Mouse (Mus musculus): Measurements from ENCODE around the gene Zglp1. TPM values are rescaled to one million over a fixed set of nuclear protein-coding genes. Genes with fewer than 3 reads are reported as not detected.

Zglp1 gene
- polyA plus RNA-seq, 1 experiment: 0.80 TPM

GRCm38 (mm10) chr9:21027774-21028290 is 39.1 kb downstream of the Zglp1 start:
- no peak for TF ChIP-seq CTCF (IDR thresholded peaks at IDR 0.05; ENCODE audit: extremely low read depth, insufficient read length, insufficient replicate concordance, low read depth, low read length)
- TF ChIP-seq POLR2A (IDR thresholded peaks at IDR 0.05; ENCODE audit: low read depth, low read length): no peak
- WGBS: 77% methylated on average over 8 of the region's 8 CpGs
- Histone ChIP-seq H3K4me3 (ENCODE audit: low read depth, low read length) (no peak overlapping the region), H3K27me3 (ENCODE audit: control insufficient read depth, insufficient read depth, low read length) (peaks cover 6% of the 10 kb centered on the region; the same call in 1 of the 2 replicates), H3K27ac (ENCODE audit: insufficient read depth, low read depth, low read length) (no peak overlapping the region), H3K4me1 (ENCODE audit: control insufficient read depth, insufficient read depth, insufficient read length, low read length) (peaks cover 19% of the 10 kb centered on the region), H3K36me3 (ENCODE audit: control insufficient read depth, insufficient read depth, low read length) (no peaks in the 10 kb centered on the region)

- Histone ChIP-seq H3K27me3 (ENCODE audit: control insufficient read depth, insufficient read depth, low read length) (no peaks in the 10 kb centered on the region), H3K36me3 (ENCODE audit: control insufficient read depth, insufficient read depth, low read length) (no peaks in the 10 kb centered on the region), H3K27ac (ENCODE audit: insufficient read depth, low read depth, low read length) (no peak overlapping the region), H3K4me3 (ENCODE audit: low read depth, low read length) (no peak overlapping the region), H3K4me1 (ENCODE audit: control insufficient read depth, insufficient read depth, insufficient read length, low read length) (peaks cover 15% of the 10 kb centered on the region)
- TF ChIP-seq CTCF (IDR thresholded peaks at IDR 0.05; ENCODE audit: extremely low read depth, insufficient read length, insufficient replicate concordance, low read depth, low read length) (no peak), POLR2A (IDR thresholded peaks at IDR 0.05; ENCODE audit: low read depth, low read length) (no peak)
- WGBS: 88% methylated on average over 12 of the region's 12 CpGs
Observed at GRCm38 (mm10) chr9:21026849-21027248, 40.0 kb downstream of the Zglp1 start.

GRCm38 (mm10) chr9:21025258-21025810 is 41.6 kb downstream of the Zglp1 start:
- H3K27ac ChIP-seq (ENCODE audit: insufficient read depth, low read depth, low read length): no peak overlapping the region
- H3K4me1 ChIP-seq (ENCODE audit: control insufficient read depth, insufficient read depth, insufficient read length, low read length): peaks cover 12% of the 10 kb centered on the region
- H3K4me3 ChIP-seq (ENCODE audit: low read depth, low read length): no peak overlapping the region
- no peaks in the 10 kb centered on the region for H3K36me3 ChIP-seq (ENCODE audit: control insufficient read depth, insufficient read depth, low read length)
- H3K27me3 ChIP-seq (ENCODE audit: control insufficient read depth, insufficient read depth, low read length): no peaks in the 10 kb centered on the region
- TF ChIP-seq CTCF (IDR thresholded peaks at IDR 0.05; ENCODE audit: extremely low read depth, insufficient read length, insufficient replicate concordance, low read depth, low read length): no peak
- TF ChIP-seq POLR2A (IDR thresholded peaks at IDR 0.05; ENCODE audit: low read depth, low read length): no peak
- WGBS: 61% methylated on average over 19 of the region's 19 CpGs

- Histone ChIP-seq H3K4me1 (ENCODE audit: control insufficient read depth, insufficient read depth, insufficient read length, low read length) (no peaks in the 10 kb centered on the region), H3K27me3 (ENCODE audit: control insufficient read depth, insufficient read depth, low read length) (no peaks in the 10 kb centered on the region), H3K36me3 (ENCODE audit: control insufficient read depth, insufficient read depth, low read length) (no peaks in the 10 kb centered on the region), H3K4me3 (ENCODE audit: low read depth, low read length) (no peak overlapping the region), H3K27ac (ENCODE audit: insufficient read depth, low read depth, low read length) (no peak overlapping the region)
- TF ChIP-seq POLR2A (IDR thresholded peaks at IDR 0.05; ENCODE audit: low read depth, low read length) (no peak), CTCF (IDR thresholded peaks at IDR 0.05; ENCODE audit: extremely low read depth, insufficient read length, insufficient replicate concordance, low read depth, low read length) (no peak)
- 86% methylated on average over 1 of the region's 1 CpGs for WGBS
Observed at GRCm38 (mm10) chr9:21022726-21023125, 44.2 kb downstream of the Zglp1 start.

- 70% methylated on average over 6 of the region's 6 CpGs for WGBS
- no peaks in the 10 kb centered on the region for H3K36me3 ChIP-seq (ENCODE audit: control insufficient read depth, insufficient read depth, low read length)
- no peaks in the 10 kb centered on the region for H3K4me1 ChIP-seq (ENCODE audit: control insufficient read depth, insufficient read depth, insufficient read length, low read length)
- H3K27me3 ChIP-seq (ENCODE audit: control insufficient read depth, insufficient read depth, low read length): no peaks in the 10 kb centered on the region
- no peak for TF ChIP-seq POLR2A (IDR thresholded peaks at IDR 0.05; ENCODE audit: low read depth, low read length)
- no peak for TF ChIP-seq CTCF (IDR thresholded peaks at IDR 0.05; ENCODE audit: extremely low read depth, insufficient read length, insufficient replicate concordance, low read depth, low read length)
- H3K4me3 ChIP-seq (ENCODE audit: low read depth, low read length): no peak overlapping the region
- no peak overlapping the region for H3K27ac ChIP-seq (ENCODE audit: insufficient read depth, low read depth, low read length)
Observed at GRCm38 (mm10) chr9:21022288-21022687, 44.6 kb downstream of the Zglp1 start.

GRCm38 (mm10) chr9:21021363-21021762 is 45.5 kb downstream of the Zglp1 start:
- Histone ChIP-seq H3K4me1 (ENCODE audit: control insufficient read depth, insufficient read depth, insufficient read length, low read length) (no peaks in the 10 kb centered on the region; the same call in 1 of the 2 replicates), H3K4me3 (ENCODE audit: low read depth, low read length) (no peak overlapping the region), H3K27me3 (ENCODE audit: control insufficient read depth, insufficient read depth, low read length) (no peaks in the 10 kb centered on the region), H3K36me3 (ENCODE audit: control insufficient read depth, insufficient read depth, low read length) (no peaks in the 10 kb centered on the region), H3K27ac (ENCODE audit: insufficient read depth, low read depth, low read length) (no peak overlapping the region)
- 87% methylated on average over 3 of the region's 3 CpGs for WGBS
- TF ChIP-seq CTCF (IDR thresholded peaks at IDR 0.05; ENCODE audit: extremely low read depth, insufficient read length, insufficient replicate concordance, low read depth, low read length) (no peak), POLR2A (IDR thresholded peaks at IDR 0.05; ENCODE audit: low read depth, low read length) (no peak)

GRCm38 (mm10) chr9:21018600-21018999 is 48.3 kb downstream of the Zglp1 start:
- 68% methylated on average over 2 of the region's 2 CpGs for WGBS
- Histone ChIP-seq H3K36me3 (ENCODE audit: control insufficient read depth, insufficient read depth, low read length) (no peaks in the 10 kb centered on the region), H3K27me3 (ENCODE audit: control insufficient read depth, insufficient read depth, low read length) (no peaks in the 10 kb centered on the region), H3K4me1 (ENCODE audit: control insufficient read depth, insufficient read depth, insufficient read length, low read length) (peaks cover 7% of the 10 kb centered on the region), H3K27ac (ENCODE audit: insufficient read depth, low read depth, low read length) (no peak overlapping the region), H3K4me3 (ENCODE audit: low read depth, low read length) (no peak overlapping the region)
- TF ChIP-seq POLR2A (IDR thresholded peaks at IDR 0.05; ENCODE audit: low read depth, low read length): no peak
- no peak for TF ChIP-seq CTCF (IDR thresholded peaks at IDR 0.05; ENCODE audit: extremely low read depth, insufficient read length, insufficient replicate concordance, low read depth, low read length)
